Mouse (Mus musculus): ENCODE measurements at regions not wholly inside any gene's neighbourhood (a gene's known extent, or its start where the extent isn't known, plus 50 kb on each side); places are given as distances from the start of the nearest gene placed in this dataset.

GRCm38 (mm10) chr3:120123155-120123554, 338.9 kb upstream of the Ptbp2 start:
- DNase-seq (ENCODE audit: low spot score in 2 of 2): no peak

- no peak for DNase-seq (ENCODE audit: low spot score in 2 of 2)
Observed at GRCm38 (mm10) chr3:120083171-120083932, 299.1 kb upstream of the Ptbp2 start.

- DNase-seq (ENCODE audit: low spot score in 2 of 2): no peak
Observed at GRCm38 (mm10) chr3:120073528-120073927, 289.3 kb upstream of the Ptbp2 start.

GRCm38 (mm10) chr3:120065714-120066113, 281.4 kb upstream of the Ptbp2 start:
- DNase-seq (ENCODE audit: low spot score in 2 of 2): no peak

- DNase-seq (ENCODE audit: low spot score in 2 of 2): no peak
Observed at GRCm38 (mm10) chr3:120064854-120065480, 280.7 kb upstream of the Ptbp2 start.

- DNase-seq (ENCODE audit: low spot score in 2 of 2): no peak
Observed at GRCm38 (mm10) chr3:120062264-120062663, 278.0 kb upstream of the Ptbp2 start.

GRCm38 (mm10) chr3:120059959-120060358, 275.7 kb upstream of the Ptbp2 start:
- no peak for DNase-seq (ENCODE audit: low spot score in 2 of 2)

- no peak for DNase-seq (ENCODE audit: low spot score in 2 of 2)
Observed at GRCm38 (mm10) chr3:120055216-120056154, 271.2 kb upstream of the Ptbp2 start.

GRCm38 (mm10) chr3:120047238-120047637, 263.0 kb upstream of the Ptbp2 start:
- DNase-seq (ENCODE audit: low spot score in 2 of 2): no peak

- no peak for DNase-seq (ENCODE audit: low spot score in 2 of 2)
Observed at GRCm38 (mm10) chr3:120037526-120037925, 253.3 kb upstream of the Ptbp2 start.

GRCm38 (mm10) chr3:120019826-120020683, 235.8 kb upstream of the Ptbp2 start:
- DNase-seq (ENCODE audit: low spot score in 2 of 2): no peak

- DNase-seq (ENCODE audit: low spot score in 2 of 2): no peak
Observed at GRCm38 (mm10) chr3:120015376-120015775, 231.1 kb upstream of the Ptbp2 start.

- no peak for DNase-seq (ENCODE audit: low spot score in 2 of 2)
Observed at GRCm38 (mm10) chr3:120011861-120012260, 227.6 kb upstream of the Ptbp2 start.

GRCm38 (mm10) chr3:120008110-120008509, 223.8 kb upstream of the Ptbp2 start:
- DNase-seq (ENCODE audit: low spot score in 2 of 2): no peak

- no peak for DNase-seq (ENCODE audit: low spot score in 2 of 2)
Observed at GRCm38 (mm10) chr3:120004588-120004987, 220.3 kb upstream of the Ptbp2 start.

GRCm38 (mm10) chr3:120000281-120000680, 216.0 kb upstream of the Ptbp2 start:
- DNase-seq (ENCODE audit: low spot score in 2 of 2): no peak

- no peak for DNase-seq (ENCODE audit: low spot score in 2 of 2)
Observed at GRCm38 (mm10) chr3:119996258-119996988, 212.2 kb upstream of the Ptbp2 start.

- no peak for DNase-seq (ENCODE audit: low spot score in 2 of 2)
Observed at GRCm38 (mm10) chr3:119995781-119996180, 211.5 kb upstream of the Ptbp2 start.

GRCm38 (mm10) chr3:119987245-119987852, 203.1 kb upstream of the Ptbp2 start:
- DNase-seq (ENCODE audit: low spot score in 2 of 2): no peak

GRCm38 (mm10) chr3:119977349-119977748, 193.1 kb upstream of the Ptbp2 start:
- no peak for DNase-seq (ENCODE audit: low spot score in 2 of 2)
